Mouse (Mus musculus) heart, adult 2 months (tissue): ENCODE results near the gene Tenm3. TPM values are rescaled to one million over a fixed set of nuclear protein-coding genes. Genes with fewer than 3 reads are reported as not detected.

Experiments
- DNase-seq, 2 experiments: peaks; one replicate each; pipeline ENCODE4 v3.0.0; 2021
- H3K27ac ChIP-seq: fragments of 200-600 bp; 2 replicates; pipeline ENCODE4 v1.8.1; 2022
- H3K27me3 ChIP-seq: fragments of 200-500 bp; 2 replicates; pipeline ENCODE4 v1.6.1; 2012; ENCODE audit warnings: mild to moderate bottlenecking, low read length, inconsistent platforms, mixed read lengths; ENCODE audit not compliant: control insufficient read depth, insufficient read depth
- H3K36me3 ChIP-seq: fragments of 200-500 bp; 2 replicates; pipeline ENCODE4 v1.6.1; 2012; ENCODE audit warnings: low read length, inconsistent platforms; ENCODE audit not compliant: control insufficient read depth, insufficient read depth
- H3K4me1 ChIP-seq: fragments of 200-500 bp; 2 replicates; pipeline ENCODE4 v1.6.1; 2011; ENCODE audit warnings: low read length; ENCODE audit not compliant: control insufficient read depth, insufficient read depth
- H3K4me3 ChIP-seq: fragments of 200-600 bp; 2 replicates; pipeline ENCODE4 v1.8.1; 2022
- H3K79me2 ChIP-seq: fragments of 200-500 bp; replicated peaks from 2 replicates; pipeline ENCODE4 v1.6.1; 2012; ENCODE audit warnings: mild to moderate bottlenecking, inconsistent platforms, low read length, moderate library complexity, mixed read lengths; ENCODE audit not compliant: control insufficient read depth, insufficient read depth
- H3K9ac ChIP-seq: fragments of 200-500 bp; 2 replicates; pipeline ENCODE4 v1.6.1; 2012; ENCODE audit warnings: low read depth, mild to moderate bottlenecking, control low read depth, inconsistent platforms, low read length, mixed read lengths
- CTCF ChIP-seq: fragments of 200-600 bp; IDR thresholded peaks from 2 replicates; pipeline ENCODE4 v1.8.1; 2022; ENCODE audit warnings: antibody characterized with exemption, mild to moderate bottlenecking, moderate library complexity
- EP300 ChIP-seq: fragments of 200-500 bp; IDR thresholded peaks from 2 replicates; pipeline ENCODE4 v1.6.1; 2011; ENCODE audit warnings: low read depth, low read length, control low read depth; ENCODE audit not compliant: insufficient read depth
- POLR2A ChIP-seq: fragments of 200-500 bp; IDR thresholded peaks from 2 replicates; pipeline ENCODE4 v1.6.1; 2011; ENCODE audit warnings: mild to moderate bottlenecking, low read depth, low read length, control low read depth; ENCODE audit not compliant: insufficient read depth
- WGBS: fragments of 180-500 bp; shearing (Covaris S2); methylation state at CpG from one replicate; pipeline ENCODE4 v1.1.7; 2018; 5-methylcytosine and 5-hydroxymethylcytosine counted together
- intact Hi-C: fragments of 180-260 bp; cut with DNase I; formaldehyde crosslinking; loops from one replicate; pipeline ENCODE4 v1.15.1; 2025
- polyA plus RNA-seq: library from polyadenylated mRNA; depleted of rRNA; stranded (reverse); fragments of >200 nt; gene quantifications from 2 replicates; pipeline ENCODE4 v1.2.3, GENCODE M21; 2012
- total RNA-seq, 2 experiments: library from RNA; stranded (reverse); gene quantifications; 2 replicates each; pipeline ENCODE4 v1.2.3; 2021

Tenm3 gene
- total and polyA plus RNA-seq, 3 experiments = 2.0 to 3.8 (median 2.2) TPM

DNA sequence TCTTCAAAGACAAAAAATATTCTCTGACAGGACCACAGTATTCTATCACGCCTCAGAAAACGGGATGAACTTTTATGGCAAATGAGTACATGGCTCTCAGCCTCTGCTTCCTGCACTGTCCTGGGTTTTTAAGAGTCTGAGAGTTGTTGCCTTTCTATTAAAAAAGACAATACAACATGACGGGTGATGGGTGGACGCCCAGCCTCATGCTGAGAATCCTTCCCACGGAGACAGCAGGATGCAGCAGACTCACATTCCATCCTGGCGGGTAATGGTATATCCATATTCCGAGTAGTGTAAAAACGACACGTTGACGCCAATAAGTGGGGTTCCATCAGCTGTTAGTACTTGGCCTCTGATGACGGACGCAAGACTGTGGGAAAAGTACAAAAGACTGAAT is 544.4 kb downstream of the Tenm3 start:
- Histone ChIP-seq H3K4me1 (no peaks in the 10 kb centered on the region), H3K27ac (no peak overlapping the region), H3K79me2 (no peaks in the 10 kb centered on the region), H3K27me3 (no peaks in the 10 kb centered on the region), H3K4me3 (no peak overlapping the region), H3K9ac (no peak overlapping the region), H3K36me3 (no peaks in the 10 kb centered on the region)
- 83% methylated on average over 12 of the region's 12 CpGs for WGBS
- intact Hi-C loops = no loop called here
- TF ChIP-seq CTCF (no peak), EP300 (no peak), POLR2A (no peak)
- DNase-seq = no peak

GRCm38 (mm10) chr8:48296371-48296770 is 547.4 kb downstream of the Tenm3 start:
- no peaks in the 10 kb centered on the region for H3K4me1 ChIP-seq
- H3K27ac ChIP-seq = no peak overlapping the region
- H3K27me3 ChIP-seq = no peaks in the 10 kb centered on the region
- no peaks in the 10 kb centered on the region for H3K36me3 ChIP-seq
- no peak overlapping the region for H3K4me3 ChIP-seq
- WGBS = 93% methylated on average over 7 of the region's 7 CpGs
- no peak overlapping the region for H3K9ac ChIP-seq
- intact Hi-C loops = no loop called here
- H3K79me2 ChIP-seq = no peaks in the 10 kb centered on the region
- no peak for DNase-seq
- TF ChIP-seq EP300 (no peak), CTCF (no peak), POLR2A (no peak)

DNA sequence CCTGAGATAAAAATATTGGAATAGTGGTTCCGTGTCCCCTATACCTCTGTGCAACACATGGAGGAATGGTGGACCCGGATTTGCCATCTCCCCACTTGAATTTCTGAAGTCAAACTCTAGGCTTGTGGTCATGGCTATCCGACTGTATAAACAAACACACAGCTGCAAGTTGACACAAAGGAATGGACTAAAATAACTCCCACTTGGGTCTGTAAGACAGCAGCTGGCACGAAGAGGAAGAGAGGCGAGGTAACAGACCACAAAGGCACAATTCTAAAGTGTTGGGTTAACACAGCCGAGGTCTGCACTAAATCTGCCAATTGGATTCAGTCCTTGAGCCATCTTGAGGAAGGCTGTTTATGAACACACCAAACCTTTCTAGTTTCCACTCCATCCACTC is 548.2 kb downstream of the Tenm3 start:
- no peak for DNase-seq
- Histone ChIP-seq H3K79me2 (no peaks in the 10 kb centered on the region), H3K27ac (no peak overlapping the region), H3K9ac (no peak overlapping the region), H3K4me1 (no peaks in the 10 kb centered on the region), H3K27me3 (no peaks in the 10 kb centered on the region), H3K4me3 (no peak overlapping the region), H3K36me3 (no peaks in the 10 kb centered on the region)
- TF ChIP-seq EP300 (no peak), POLR2A (no peak), CTCF (no peak)
- intact Hi-C loops = no loop called here
- WGBS = 64% methylated on average over 6 of the region's 6 CpGs

- 95% methylated on average over 3 of the region's 3 CpGs for WGBS
- intact Hi-C loops = no loop called here
Observed at GRCm38 (mm10) chr8:48293797-48294196, 550.0 kb downstream of the Tenm3 start.

GRCm38 (mm10) chr8:48285432-48285831 is 558.3 kb downstream of the Tenm3 start:
- H3K27ac ChIP-seq = no peak overlapping the region
- H3K79me2 ChIP-seq = no peaks in the 10 kb centered on the region
- WGBS = 89% methylated on average over 10 of the region's 10 CpGs
- intact Hi-C loops = no loop called here
- H3K4me1 ChIP-seq = no peaks in the 10 kb centered on the region
- TF ChIP-seq POLR2A (no peak), EP300 (no peak)
- H3K9ac ChIP-seq = no peak overlapping the region
- no peaks in the 10 kb centered on the region for H3K36me3 ChIP-seq
- H3K27me3 ChIP-seq = no peaks in the 10 kb centered on the region
- no peak overlapping the region for H3K4me3 ChIP-seq
- no peak for DNase-seq

More at GRCm38 (mm10) chr8:48293797-48294196, 550.0 kb downstream of the Tenm3 start:
- no peaks in the 10 kb centered on the region for H3K27me3 ChIP-seq
- no peak for DNase-seq
- TF ChIP-seq POLR2A (no peak), EP300 (no peak), CTCF (no peak)
- H3K79me2 ChIP-seq = no peaks in the 10 kb centered on the region
- H3K4me3 ChIP-seq = no peak overlapping the region
- no peak overlapping the region for H3K27ac ChIP-seq
- no peaks in the 10 kb centered on the region for H3K36me3 ChIP-seq
- no peak overlapping the region for H3K9ac ChIP-seq
- no peaks in the 10 kb centered on the region for H3K4me1 ChIP-seq

- TF ChIP-seq CTCF (no peak), EP300 (no peak), POLR2A (no peak)
Observed at GRCm38 (mm10) chr8:48281855-48282254, 561.9 kb downstream of the Tenm3 start.

More at GRCm38 (mm10) chr8:48281855-48282254, 561.9 kb downstream of the Tenm3 start:
- intact Hi-C loops = no loop called here
- H3K27ac ChIP-seq = no peak overlapping the region
- no peaks in the 10 kb centered on the region for H3K36me3 ChIP-seq
- no peaks in the 10 kb centered on the region for H3K4me1 ChIP-seq
- no peaks in the 10 kb centered on the region for H3K27me3 ChIP-seq
- no peaks in the 10 kb centered on the region for H3K79me2 ChIP-seq
- no peak overlapping the region for H3K4me3 ChIP-seq
- no peak overlapping the region for H3K9ac ChIP-seq
- no peak for DNase-seq
- 85% methylated on average over 11 of the region's 11 CpGs for WGBS
